Mouse (Mus musculus) left cerebral cortex, postnatal 10 days (tissue): ENCODE data around the gene Olfr1317. TPM values are rescaled to one million over a fixed set of nuclear protein-coding genes. Genes with fewer than 3 reads are reported as not detected.

Source experiments
- DNase-seq, 2 experiments: peaks; one replicate each; pipeline ENCODE4 v3.0.0; 2021 to 2022; ENCODE audit warnings: low spot score in 2 of 2, mixed read lengths in 1 of 2; ENCODE audit errors: extremely low spot score in 1 of 2
- intact Hi-C: fragments of 180-260 bp; cut with DNase I; formaldehyde crosslinking; loops from one replicate; pipeline ENCODE4 v1.15.1; 2025
- total RNA-seq, 2 experiments: library from RNA; stranded (reverse); gene quantifications; 2 replicates each; pipeline ENCODE4 v1.2.3; 2021

The Olfr1317 gene
- not detected for total RNA-seq

- no peak for DNase-seq
- intact Hi-C loops: no loop called here
Measured at GRCm38 (mm10) chr2:112140029-112140428, at the start of gene Olfr1317. TSS of gene Olfr1317 (plus strand) at chr2:112140329.

DNA sequence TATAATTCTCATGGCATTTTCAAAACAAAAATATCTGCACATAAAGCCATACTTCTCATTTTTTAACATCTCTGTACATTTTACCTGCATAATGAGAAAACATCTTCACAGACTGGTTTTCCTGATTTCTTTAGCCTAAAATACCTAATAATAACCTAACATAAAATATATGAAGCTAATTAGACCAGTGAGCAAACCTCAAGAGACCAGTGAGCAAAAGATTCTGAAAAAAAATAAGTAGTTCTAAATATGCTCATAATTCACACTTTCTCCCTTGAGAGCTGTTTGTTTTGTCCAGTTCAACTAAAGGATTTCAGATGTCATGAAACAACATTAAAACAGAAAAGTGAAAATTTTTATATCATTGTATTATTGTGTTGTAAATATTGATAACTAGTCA is 43.4 kb upstream of the Olfr1317 start, which contains the start of gene Olfr1314:
TSS of gene Olfr1314 (minus strand) at position 101 of the 400 bp plus-strand sequence.
- intact Hi-C loops: no loop called here
- DNase-seq: no peak

GRCm38 (mm10) chr2:112115340-112115739 is 24.8 kb upstream of the Olfr1317 start, which contains the start of gene Olfr1315-ps1:
TSS of gene Olfr1315-ps1 (minus strand) at chr2:112115440.
- no peak for DNase-seq
- intact Hi-C loops: no loop called here

DNA sequence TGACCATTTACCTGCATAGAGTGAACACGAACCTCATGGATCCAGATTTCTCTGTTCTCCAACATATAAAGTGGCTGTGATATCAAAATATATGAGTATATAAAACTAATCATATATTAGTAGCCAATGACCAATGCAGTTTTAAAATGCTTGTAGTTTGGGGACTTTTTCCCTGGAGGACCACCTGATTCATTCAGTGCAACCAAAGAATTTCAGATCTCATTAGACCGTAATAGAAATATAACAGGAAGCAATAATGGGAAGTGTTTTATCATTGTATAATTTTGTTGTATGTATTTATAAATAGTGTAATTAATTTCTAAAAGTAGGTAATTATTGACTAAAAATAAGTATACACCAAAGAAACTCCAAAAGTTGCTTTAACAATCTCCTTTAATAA is 5.3 kb upstream of the Olfr1317 start, which contains the start of gene Olfr1316:
TSS of gene Olfr1316 (minus strand) at position 101 of the 400 bp plus-strand sequence.
- DNase-seq: no peak
- intact Hi-C loops: no loop called here

DNA sequence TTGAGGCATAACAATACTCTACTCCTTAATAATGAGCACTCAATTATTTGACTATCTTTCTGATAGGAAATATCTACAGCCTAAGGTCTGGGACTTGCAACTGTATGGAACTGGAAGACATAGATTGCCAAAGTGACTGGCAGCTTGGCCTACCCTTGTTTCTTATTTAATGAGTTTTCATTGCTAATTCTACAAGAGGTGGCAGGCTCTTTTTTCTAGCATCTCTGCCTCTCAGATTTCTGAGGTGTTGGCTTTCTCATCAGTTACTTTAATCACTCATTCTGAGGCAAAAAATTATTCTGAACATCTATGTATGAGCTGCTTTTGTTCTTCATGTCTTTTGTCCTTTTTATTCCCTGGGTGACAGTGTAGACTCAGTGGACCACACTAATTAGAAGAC is 13.8 kb downstream of the Olfr1317 start, which contains the start of gene Olfr1318:
TSS of gene Olfr1318 (plus strand) at position 301 of the 400 bp plus-strand sequence.
- DNase-seq: no peak
- intact Hi-C loops: no loop called here

Other genes with a start within 250 kb of the Olfr1317 start
- gene Olfr1306, start 224.1 kb upstream of the Olfr1317 start, total RNA-seq: not detected
- gene Olfr1307, start 190.9 kb upstream of the Olfr1317 start, total RNA-seq: under 1 TPM in 1 of 2 experiments, not detected in 1; 0.04 TPM
- not detected for gene Olfr1308, start 175.4 kb upstream of the Olfr1317 start, total RNA-seq
- gene Olfr1309, start 150.0 kb upstream of the Olfr1317 start, total RNA-seq: not detected
- not detected for gene Olfr1310, start 127.6 kb upstream of the Olfr1317 start, total RNA-seq
- not detected for gene Olfr1311, start 115.9 kb upstream of the Olfr1317 start, total RNA-seq
- not detected for gene Olfr1312, start 90.1 kb upstream of the Olfr1317 start, total RNA-seq
- not detected for gene Olfr1313, start 62.5 kb upstream of the Olfr1317 start, total RNA-seq
- gene Olfr1314, start 43.5 kb upstream of the Olfr1317 start, total RNA-seq: not detected
- gene Olfr1315-ps1, start 24.9 kb upstream of the Olfr1317 start, total RNA-seq: not detected
- gene Olfr1316, start 5.4 kb upstream of the Olfr1317 start, total RNA-seq: not detected
- gene Olfr1318, start 13.9 kb downstream of the Olfr1317 start, total RNA-seq: not detected
- gene Lpcat4, start 99.1 kb downstream of the Olfr1317 start, total RNA-seq: 10 to 100 TPM; 77.4 to 82.7 TPM
- not detected for gene Nutm1, start 119.0 kb downstream of the Olfr1317 start, total RNA-seq
- gene Nop10, start 121.6 kb downstream of the Olfr1317 start, total RNA-seq: 10 to 100 TPM; 72.0 to 74.7 TPM
- gene Slc12a6, start 125.5 kb downstream of the Olfr1317 start, total RNA-seq: 10 to 100 TPM; 92.8 to 96.6 TPM
- gene Gm21985, start 126.0 kb downstream of the Olfr1317 start, total RNA-seq: 1 to 10 TPM; 1.2 to 3.6 TPM
- 100 to 1,000 TPM; 165 to 172 TPM for gene Emc4, start 227.7 kb downstream of the Olfr1317 start, total RNA-seq
- gene Katnbl1, start 238.9 kb downstream of the Olfr1317 start, total RNA-seq: 10 to 100 TPM; 15.4 to 17.3 TPM